Mouse (Mus musculus) CH12.LX (cell line): ENCODE data around the gene Anapc16.
A peak's percentile ranks its signal among the peaks of the same experiment; 100 is the strongest.

Source experiments
- CTCF ChIP-seq, 2 experiments: IDR thresholded peaks in 1 of 2; conservative IDR thresholded peaks in 1 of 2; 2 replicates each; pipeline ENCODE4 v1.5.1; 2011 to 2012; ENCODE audit warnings: low read depth in 2 of 2, low read length in 2 of 2, improper control_type of control experiment in 1 of 2, inconsistent platforms in 1 of 2, mild to moderate bottlenecking in 1 of 2, moderate library complexity in 1 of 2
- E2F4 ChIP-seq: IDR thresholded peaks from 2 replicates; pipeline ENCODE4 v1.6.1; 2011; ENCODE audit warnings: low read depth, low read length, improper control_type of control experiment; ENCODE audit not compliant: insufficient replicate concordance
- ELF1 ChIP-seq: IDR thresholded peaks from 2 replicates; pipeline ENCODE4 v1.6.1; 2014; ENCODE audit warnings: low read depth, mild to moderate bottlenecking, inconsistent platforms, low read length, improper control_type of control experiment
- EP300 ChIP-seq: IDR thresholded peaks from 2 replicates; pipeline ENCODE4 v1.6.1; 2011; ENCODE audit warnings: low read length, improper control_type of control experiment
- ETS1 ChIP-seq: conservative IDR thresholded peaks from 2 replicates; pipeline ENCODE4 v1.6.1; 2012; ENCODE audit warnings: low read depth, mild to moderate bottlenecking, inconsistent platforms, low read length, improper control_type of control experiment, moderate library complexity
- GABPA ChIP-seq: IDR thresholded peaks from 2 replicates; pipeline ENCODE4 v1.6.1; 2012; ENCODE audit warnings: low read depth, low read length, improper control_type of control experiment, inconsistent platforms; ENCODE audit not compliant: insufficient replicate concordance
- HCFC1 ChIP-seq: IDR thresholded peaks from 2 replicates; pipeline ENCODE4 v1.6.1; 2012; ENCODE audit warnings: low read depth, mild to moderate bottlenecking, inconsistent platforms, low read length, improper control_type of control experiment
- MAX ChIP-seq: IDR thresholded peaks from 2 replicates; pipeline ENCODE4 v1.6.1; 2011; ENCODE audit warnings: low read length, improper control_type of control experiment
- NELFE ChIP-seq: IDR thresholded peaks from 2 replicates; pipeline ENCODE4 v1.6.1; 2011; ENCODE audit warnings: low read depth, low read length, improper control_type of control experiment
- NRF1 ChIP-seq: IDR thresholded peaks from 2 replicates; pipeline ENCODE4 v1.6.1; 2014; ENCODE audit warnings: low read depth, mild to moderate bottlenecking, inconsistent platforms, low read length, improper control_type of control experiment, moderate library complexity
- POLR2A ChIP-seq: IDR thresholded peaks from 2 replicates; pipeline ENCODE4 v1.6.1; 2011; ENCODE audit warnings: low read depth, mild to moderate bottlenecking, improper control_type of control experiment, low read length
- USF1 ChIP-seq: IDR thresholded peaks from 2 replicates; pipeline ENCODE4 v1.6.1; 2014; ENCODE audit warnings: low read depth, mild to moderate bottlenecking, inconsistent platforms, low read length, improper control_type of control experiment
- ZKSCAN1 ChIP-seq: IDR thresholded peaks from 2 replicates; pipeline ENCODE4 v1.6.1; 2012; ENCODE audit warnings: low read depth, inconsistent platforms, low read length, improper control_type of control experiment, borderline replicate concordance

DNA sequence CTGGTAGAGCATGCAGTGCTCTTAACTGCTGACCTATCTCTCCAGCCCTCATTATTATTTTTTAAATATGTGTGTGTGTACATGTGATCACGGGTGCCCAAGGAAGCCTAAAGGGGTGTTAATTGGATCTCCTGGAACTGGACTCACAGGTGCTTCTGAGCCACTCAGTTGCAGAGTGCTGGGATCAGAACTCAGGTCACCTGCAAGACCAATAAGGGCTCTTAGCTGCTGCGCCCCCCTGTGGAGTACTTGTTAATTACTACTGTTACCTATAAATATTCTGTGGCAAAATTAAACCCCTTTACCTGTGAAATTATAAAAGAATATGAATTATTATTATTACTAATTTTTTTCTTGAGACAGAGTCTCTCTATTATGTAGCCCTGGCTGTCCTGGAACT, 2.3 kb upstream of the Anapc16 start:
- no peak for TF ChIP-seq ZKSCAN1
- no peak for TF ChIP-seq E2F4
- no peak for TF ChIP-seq ELF1
- TF ChIP-seq CTCF (conservative IDR thresholded peaks at IDR 0.05 in 1 of 2, IDR thresholded peaks at IDR 0.05 in 1 of 2; ENCODE audit: low read depth in 2 of 2, low read length in 2 of 2), result peak; percentile 32 to 66; a peak in 2 of 4 replicates
- no peak for TF ChIP-seq NELFE
- no peak for TF ChIP-seq NRF1
- no peak for TF ChIP-seq GABPA
- no peak for TF ChIP-seq HCFC1
- no peak for TF ChIP-seq MAX
- TF ChIP-seq POLR2A, result no peak
- no peak for TF ChIP-seq USF1
- no peak for TF ChIP-seq EP300
- TF ChIP-seq ETS1, result no peak
